Mouse (Mus musculus): ENCODE data around the gene Gm28230. TPM values are rescaled to one million over a fixed set of nuclear protein-coding genes. Genes with fewer than 3 reads are reported as not detected.

Gm28230 gene
- total and polyA plus RNA-seq, 3 experiments: not detected

DNA sequence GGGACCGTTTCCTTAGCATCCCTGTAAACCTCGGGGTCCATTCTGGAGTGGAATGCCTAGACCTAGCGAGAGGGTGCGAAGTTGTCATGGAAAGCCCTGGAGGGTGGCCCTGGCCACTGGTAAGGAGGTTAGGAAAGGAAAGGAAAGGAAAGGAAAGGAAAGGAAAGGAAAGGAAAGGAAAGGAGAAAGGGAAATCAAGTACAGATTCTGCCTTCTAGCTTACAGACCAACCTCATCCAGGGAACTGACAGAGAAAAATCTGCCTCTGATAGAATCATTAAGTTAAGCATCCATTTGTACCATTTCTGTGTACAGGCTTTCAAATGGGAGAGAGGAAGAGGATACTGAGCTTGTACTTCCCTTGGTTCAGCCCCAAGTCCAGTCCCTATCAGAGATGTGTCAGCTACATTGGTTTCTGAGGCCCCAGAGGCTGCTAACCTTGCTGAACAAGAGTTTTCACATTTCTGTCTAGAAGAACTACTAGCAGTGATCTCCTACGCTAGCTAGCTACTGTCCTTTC is 24.3 kb downstream of the Gm28230 start:
- Histone ChIP-seq H3K9me3 (replicated peaks; ENCODE audit: insufficient read depth, low read length) (no peaks in the 10 kb centered on the region), H3K4me3 (ENCODE audit: control insufficient read depth in 1 of 2, insufficient read depth in 1 of 2, low read depth in 2 of 2, low read length in 2 of 2) (no peak overlapping the region), H3K4me1 (ENCODE audit: control insufficient read depth in 1 of 2, insufficient read depth in 2 of 2, low read length in 2 of 2) (no peaks in the 10 kb centered on the region), H3K27ac (ENCODE audit: control insufficient read depth, low read depth, low read length) (no peak overlapping the region), H3K79me2 (ENCODE audit: control insufficient read depth, insufficient read depth, low read length, poor library complexity) (no peaks in the 10 kb centered on the region), H3K9ac (ENCODE audit: control insufficient read depth, low read depth, low read length, poor library complexity, severe bottlenecking) (no peak overlapping the region), H3K27me3 (ENCODE audit: control insufficient read depth in 1 of 2, insufficient read depth in 2 of 2, low read length in 2 of 2) (no peaks in the 10 kb centered on the region; a peak in 1 of 4 replicates), H3K36me3 (ENCODE audit: control insufficient read depth in 1 of 2, insufficient read depth in 2 of 2, low read length in 2 of 2) (no peaks in the 10 kb centered on the region)
- TF ChIP-seq GATA1 (IDR thresholded peaks at IDR 0.05; ENCODE audit: low read depth, low read length) (no peak), E2F4 (IDR thresholded peaks at IDR 0.05; ENCODE audit: borderline replicate concordance, low read depth, low read length) (no peak), MEF2A (IDR thresholded peaks at IDR 0.05; ENCODE audit: extremely low read depth, insufficient replicate concordance, low read depth, low read length, poor library complexity, severe bottlenecking) (no peak), TCF12 (IDR thresholded peaks at IDR 0.05; ENCODE audit: low read depth, low read length) (no peak), TAL1 (IDR thresholded peaks at IDR 0.05; ENCODE audit: low read length) (no peak), CHD1 (IDR thresholded peaks at IDR 0.05; ENCODE audit: low read depth, low read length) (no peak), USF1 (IDR thresholded peaks at IDR 0.05; ENCODE audit: low read depth, low read length) (no peak), ZMIZ1 (IDR thresholded peaks at IDR 0.05; ENCODE audit: low read depth, low read length) (no peak), RAD21 (IDR thresholded peaks at IDR 0.05; ENCODE audit: low read depth, low read length) (no peak), ELF1 (IDR thresholded peaks at IDR 0.05; ENCODE audit: low read depth, low read length) (no peak), NELFE (IDR thresholded peaks at IDR 0.05; ENCODE audit: low read depth, low read length) (no peak)
- no peak for DNase-seq (ENCODE audit: low read depth, low spot score)

DNA sequence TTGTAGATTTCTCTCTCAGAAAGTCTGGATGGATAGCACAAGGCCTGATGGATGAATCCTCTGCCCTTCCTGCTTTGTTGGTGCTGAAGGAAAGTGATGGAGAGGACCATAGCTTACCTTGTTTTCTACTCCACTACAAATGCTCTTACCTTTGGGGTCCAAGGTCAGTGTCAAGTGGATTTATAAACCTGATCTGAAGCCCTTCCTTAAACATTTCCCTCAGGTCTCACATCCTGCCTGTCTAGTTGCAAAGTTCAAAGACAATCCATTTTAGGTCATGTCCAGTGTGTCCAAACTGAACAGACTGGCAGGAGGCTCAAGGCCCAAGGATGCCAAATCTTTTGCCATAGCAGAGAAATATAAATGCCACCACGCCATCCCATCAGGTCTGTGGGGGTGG is 25.3 kb downstream of the Gm28230 start:
- H3K36me3 ChIP-seq (ENCODE audit: control insufficient read depth in 1 of 2, insufficient read depth in 2 of 2, low read length in 2 of 2): no peaks in the 10 kb centered on the region
- no peaks in the 10 kb centered on the region; a peak in 1 of 4 replicates for H3K27me3 ChIP-seq (ENCODE audit: control insufficient read depth in 1 of 2, insufficient read depth in 2 of 2, low read length in 2 of 2)
- H3K4me3 ChIP-seq (ENCODE audit: control insufficient read depth in 1 of 2, insufficient read depth in 1 of 2, low read depth in 2 of 2, low read length in 2 of 2): no peak overlapping the region
- H3K9me3 ChIP-seq (replicated peaks; ENCODE audit: insufficient read depth, low read length): no peaks in the 10 kb centered on the region
- H3K27ac ChIP-seq (ENCODE audit: control insufficient read depth, low read depth, low read length): no peak overlapping the region
- TF ChIP-seq CTCF (IDR thresholded peaks at IDR 0.05 in 2 of 3, conservative IDR thresholded peaks at IDR 0.05 in 1 of 3; ENCODE audit: control insufficient read depth in 1 of 3, insufficient read depth in 1 of 3, low read depth in 2 of 3, low read length in 3 of 3, poor library complexity in 1 of 3, severe bottlenecking in 1 of 3): no peak
- no peak for TF ChIP-seq RAD21 (IDR thresholded peaks at IDR 0.05; ENCODE audit: low read depth, low read length)
- TF ChIP-seq KAT2A (conservative IDR thresholded peaks at IDR 0.05; ENCODE audit: low read depth, low read length): no peak
- no peak for TF ChIP-seq TCF12 (IDR thresholded peaks at IDR 0.05; ENCODE audit: low read depth, low read length)
- TF ChIP-seq ETS1 (IDR thresholded peaks at IDR 0.05; ENCODE audit: low read depth, low read length): no peak
- no peak for TF ChIP-seq ELF1 (IDR thresholded peaks at IDR 0.05; ENCODE audit: low read depth, low read length)
- no peak for TF ChIP-seq SMC3 (IDR thresholded peaks at IDR 0.05; ENCODE audit: low read depth, low read length)
- TF ChIP-seq UBTF (IDR thresholded peaks at IDR 0.05; ENCODE audit: borderline replicate concordance, insufficient read depth, low read depth, low read length): no peak
- no peak for TF ChIP-seq MXI1 (IDR thresholded peaks at IDR 0.05; ENCODE audit: low read depth, low read length)
- no peak for TF ChIP-seq POLR2AphosphoS2 (IDR thresholded peaks at IDR 0.05; ENCODE audit: low read length)
- no peak for TF ChIP-seq MAZ (IDR thresholded peaks at IDR 0.05; ENCODE audit: low read depth, low read length)
- no peak for TF ChIP-seq GATA1 (IDR thresholded peaks at IDR 0.05; ENCODE audit: low read depth, low read length)
- no peaks in the 10 kb centered on the region for H3K4me1 ChIP-seq (ENCODE audit: control insufficient read depth in 1 of 2, insufficient read depth in 2 of 2, low read length in 2 of 2)
- H3K79me2 ChIP-seq (ENCODE audit: control insufficient read depth, insufficient read depth, low read length, poor library complexity): no peaks in the 10 kb centered on the region
- no peak overlapping the region for H3K9ac ChIP-seq (ENCODE audit: control insufficient read depth, low read depth, low read length, poor library complexity, severe bottlenecking)
- no peak for DNase-seq (ENCODE audit: low read depth, low spot score)
